ENCODE assay signal across 7 mouse cellular contexts in genomic region chr11:97818571-97818970, GRCm38 (mm10). TPM values are rescaled to one million over a fixed set of nuclear protein-coding genes. Genes with fewer than 3 reads are reported as not detected.
DNase-seq lines count a peak whose midpoint lies in the region; ATAC-seq and TF ChIP-seq lines count a peak whose summit lies in the region.

No protein-coding gene starts in this region.

- no peak overlapping the region for H3K4me2 ChIP-seq in embryonic facial prominence, embryonic 12.5 days (replicated peaks)
- H3K4me2 ChIP-seq in hindbrain, embryonic 14.5 days (replicated peaks) = no peak overlapping the region
- peak overlapping the region; percentile 27; the same call in 1 of the 2 replicates for H3K4me2 ChIP-seq in lung, embryonic 14.5 days
- no peak overlapping the region for H3K4me2 ChIP-seq in stomach, embryonic 16.5 days (ENCODE audit: low read depth, low read length)

- ATAC-seq in embryonic facial prominence, embryonic 12.5 days (ENCODE audit: insufficient number of reproducible peaks, insufficient read depth, low FRiP score, low TSS enrichment) = no peak
- ATAC-seq in hindbrain, embryonic 14.5 days (ENCODE audit: low FRiP score) = peak; percentile 77; the same call in 1 of the 2 replicates
- ATAC-seq in lung, embryonic 14.5 days (ENCODE audit: insufficient read depth) = peak; percentile 76
- no peak; the same call in 1 of the 2 replicates for ATAC-seq in stomach, embryonic 16.5 days (ENCODE audit: insufficient read depth, low FRiP score)

- no peak overlapping the region for H3K4me3 ChIP-seq in embryonic facial prominence, embryonic 12.5 days
- H3K4me3 ChIP-seq in hindbrain, embryonic 14.5 days (replicated peaks; ENCODE audit: low read length) = no peak overlapping the region
- no peak overlapping the region for H3K4me3 ChIP-seq in lung, embryonic 14.5 days (ENCODE audit: low read depth, low read length)
- no peak overlapping the region for H3K4me3 ChIP-seq in stomach, embryonic 16.5 days (replicated peaks; ENCODE audit: low read length)

- H3K27me3 ChIP-seq in embryonic facial prominence, embryonic 12.5 days = no peaks in the 10 kb centered on the region
- H3K27me3 ChIP-seq in hindbrain, embryonic 14.5 days (ENCODE audit: control insufficient read depth, insufficient read depth, low read length) = no peaks in the 10 kb centered on the region
- no peaks in the 10 kb centered on the region for H3K27me3 ChIP-seq in lung, embryonic 14.5 days (ENCODE audit: insufficient read depth, low read length)
- H3K27me3 ChIP-seq in stomach, embryonic 16.5 days (ENCODE audit: control insufficient read depth, insufficient read depth, low read length) = no peaks in the 10 kb centered on the region

- no peak for TF ChIP-seq CTCF in lung, embryonic 14.5 days (IDR thresholded peaks at IDR 0.05; ENCODE audit: low read depth)

- H3K27ac ChIP-seq in embryonic facial prominence, embryonic 12.5 days = peak overlapping the region; percentile 74
- H3K27ac ChIP-seq in hindbrain, embryonic 14.5 days = peak overlapping the region; percentile 79
- peak overlapping the region; percentile 68 for H3K27ac ChIP-seq in lung, embryonic 14.5 days (ENCODE audit: low read depth)
- H3K27ac ChIP-seq in stomach, embryonic 16.5 days (ENCODE audit: low read length) = peak overlapping the region; percentile 78

- H3K9ac ChIP-seq in embryonic facial prominence, embryonic 12.5 days = 0 out of 2 replicates have a peak overlapping the region, but pooled peaks have one; percentile 11
- H3K9ac ChIP-seq in hindbrain, embryonic 14.5 days = peak overlapping the region; percentile 31; the same call in 1 of the 2 replicates
- no peak overlapping the region for H3K9ac ChIP-seq in lung, embryonic 14.5 days
- H3K9ac ChIP-seq in stomach, embryonic 16.5 days (ENCODE audit: low read length) = peak overlapping the region; percentile 48; the same call in 1 of the 2 replicates

- 6% methylated on average over 4 of the region's 4 CpGs for WGBS in embryonic facial prominence, embryonic 12.5 days
- WGBS in hindbrain, embryonic 14.5 days = 4% methylated on average over 4 of the region's 4 CpGs
- 12% methylated on average over 4 of the region's 4 CpGs for WGBS in lung, embryonic 14.5 days
- WGBS in stomach, embryonic 16.5 days = 20% methylated on average over 4 of the region's 4 CpGs

- DNase-seq in layer of hippocampus, postnatal 10 days (ENCODE audit: low spot score in 2 of 2) = peak; percentile 63 to 77
- DNase-seq in layer of hippocampus, postnatal 14 days (ENCODE audit: low spot score in 2 of 2) = no peak
- DNase-seq in hindbrain, embryonic 14.5 days (ENCODE audit: low spot score) = peak; percentile 60
- DNase-seq in lung, embryonic 14.5 days = peak; percentile 82
- DNase-seq in ovary, postnatal 14 days (ENCODE audit: low spot score) = no peak

- peaks cover 53% of the 10 kb centered on the region for H3K4me1 ChIP-seq in embryonic facial prominence, embryonic 12.5 days
- H3K4me1 ChIP-seq in hindbrain, embryonic 14.5 days (replicated peaks; ENCODE audit: control insufficient read depth, insufficient read depth, low read length) = peaks cover 30% of the 10 kb centered on the region
- peaks cover 32% of the 10 kb centered on the region for H3K4me1 ChIP-seq in lung, embryonic 14.5 days (ENCODE audit: insufficient read depth)
- H3K4me1 ChIP-seq in stomach, embryonic 16.5 days (ENCODE audit: control insufficient read depth, insufficient read depth, low read length) = peaks cover 60% of the 10 kb centered on the region

- H3K9me3 ChIP-seq in embryonic facial prominence, embryonic 12.5 days = no peaks in the 10 kb centered on the region
- no peaks in the 10 kb centered on the region for H3K9me3 ChIP-seq in hindbrain, embryonic 14.5 days (ENCODE audit: control insufficient read depth, low read length)
- H3K9me3 ChIP-seq in lung, embryonic 14.5 days (ENCODE audit: low read depth, low read length) = no peaks in the 10 kb centered on the region
- no peaks in the 10 kb centered on the region for H3K9me3 ChIP-seq in stomach, embryonic 16.5 days (replicated peaks; ENCODE audit: control insufficient read depth, low read length)

- H3K36me3 ChIP-seq in embryonic facial prominence, embryonic 12.5 days = peaks cover 66% of the 10 kb centered on the region
- peaks cover 92% of the 10 kb centered on the region for H3K36me3 ChIP-seq in hindbrain, embryonic 14.5 days (replicated peaks; ENCODE audit: control insufficient read depth, insufficient read depth)
- peaks cover 76% of the 10 kb centered on the region for H3K36me3 ChIP-seq in lung, embryonic 14.5 days (ENCODE audit: insufficient read depth)
- H3K36me3 ChIP-seq in stomach, embryonic 16.5 days (ENCODE audit: control insufficient read depth, insufficient read depth, low read length) = peaks cover 6% of the 10 kb centered on the region; the same call in 1 of the 2 replicates

RNA-seq across cellular contexts. Expression of gene Lasp1, which starts 19.8 kb away (rescaled TPM):
- 100 to 1,000 TPM; 148 to 150 TPM for total RNA-seq in layer of hippocampus, postnatal 10 days (2021)
- 100 to 1,000 TPM; 114 to 123 TPM for total RNA-seq in layer of hippocampus, postnatal 14 days (2021)
- 117 and 125 TPM in 2 replicates for polyA plus RNA-seq in embryonic facial prominence, embryonic 12.5 days (2016; fragmentation: Nextera tagmentation; extraction: Ambion mirVana)
- 110 and 126 TPM in 2 replicates for polyA plus RNA-seq in hindbrain, embryonic 14.5 days (2014; fragmentation: Nextera tagmentation; extraction: Ambion mirVana)
- polyA plus RNA-seq in lung, embryonic 14.5 days (2014; fragmentation: Nextera tagmentation; extraction: Ambion mirVana) = 110 and 123 TPM in 2 replicates
- 130 and 143 TPM in 2 replicates for polyA plus RNA-seq in stomach, embryonic 16.5 days (2015; fragmentation: Nextera tagmentation; extraction: Ambion mirVana)

RNA-seq across cellular contexts. Expression of gene B230217C12Rik, which starts 22.0 kb away (rescaled TPM):
- total RNA-seq in layer of hippocampus, postnatal 10 days (2021) = 10 to 100 TPM; 33.9 to 34.7 TPM
- total RNA-seq in layer of hippocampus, postnatal 14 days (2021) = 10 to 100 TPM; 44.2 to 49.6 TPM
- polyA plus RNA-seq in embryonic facial prominence, embryonic 12.5 days (2016; fragmentation: Nextera tagmentation; extraction: Ambion mirVana) = 11.3 and 12.4 TPM in 2 replicates
- polyA plus RNA-seq in hindbrain, embryonic 14.5 days (2014; fragmentation: Nextera tagmentation; extraction: Ambion mirVana) = 38.2 and 38.8 TPM in 2 replicates
- 6.1 and 6.8 TPM in 2 replicates for polyA plus RNA-seq in lung, embryonic 14.5 days (2014; fragmentation: Nextera tagmentation; extraction: Ambion mirVana)
- polyA plus RNA-seq in stomach, embryonic 16.5 days (2015; fragmentation: Nextera tagmentation; extraction: Ambion mirVana) = 3.7 and 3.8 TPM in 2 replicates

RNA-seq across cellular contexts. Expression of gene Rpl23, which starts 36.3 kb away (rescaled TPM):
- 100 to 1,000 TPM; 458 to 501 TPM for total RNA-seq in layer of hippocampus, postnatal 10 days (2021)
- total RNA-seq in layer of hippocampus, postnatal 14 days (2021) = 100 to 1,000 TPM; 372 to 419 TPM
- polyA plus RNA-seq in embryonic facial prominence, embryonic 12.5 days (2016; fragmentation: Nextera tagmentation; extraction: Ambion mirVana) = 474 and 481 TPM in 2 replicates
- 324 and 419 TPM in 2 replicates for polyA plus RNA-seq in hindbrain, embryonic 14.5 days (2014; fragmentation: Nextera tagmentation; extraction: Ambion mirVana)
- 663 and 721 TPM in 2 replicates for polyA plus RNA-seq in lung, embryonic 14.5 days (2014; fragmentation: Nextera tagmentation; extraction: Ambion mirVana)
- 439 and 586 TPM in 2 replicates for polyA plus RNA-seq in stomach, embryonic 16.5 days (2015; fragmentation: Nextera tagmentation; extraction: Ambion mirVana)

RNA-seq across cellular contexts. Expression of gene 1700001P01Rik, which starts 42.9 kb away (rescaled TPM):
- under 1 TPM; 0.58 to 0.85 TPM for total RNA-seq in layer of hippocampus, postnatal 10 days (2021)
- 1 to 10 TPM in 1 of 2 experiments, under 1 TPM in 1; 0.58 to 2.0 TPM for total RNA-seq in layer of hippocampus, postnatal 14 days (2021)
- polyA plus RNA-seq in embryonic facial prominence, embryonic 12.5 days (2016; fragmentation: Nextera tagmentation; extraction: Ambion mirVana) = 0.39 TPM in 1 of 2 replicates, not detected in the other
- 0.68 TPM in 1 of 2 replicates, not detected in the other for polyA plus RNA-seq in hindbrain, embryonic 14.5 days (2014; fragmentation: Nextera tagmentation; extraction: Ambion mirVana)
- 0.32 TPM in 1 of 2 replicates, not detected in the other for polyA plus RNA-seq in lung, embryonic 14.5 days (2014; fragmentation: Nextera tagmentation; extraction: Ambion mirVana)
- not detected in 2 replicates for polyA plus RNA-seq in stomach, embryonic 16.5 days (2015; fragmentation: Nextera tagmentation; extraction: Ambion mirVana)

RNA-seq across cellular contexts. Expression of gene Cwc25, which starts 52.2 kb away (rescaled TPM):
- 10 to 100 TPM; 19.5 to 20.6 TPM for total RNA-seq in layer of hippocampus, postnatal 10 days (2021)
- 10 to 100 TPM; 21.3 to 21.4 TPM for total RNA-seq in layer of hippocampus, postnatal 14 days (2021)
- 23.1 and 24.8 TPM in 2 replicates for polyA plus RNA-seq in embryonic facial prominence, embryonic 12.5 days (2016; fragmentation: Nextera tagmentation; extraction: Ambion mirVana)
- 8.1 and 11.2 TPM in 2 replicates for polyA plus RNA-seq in hindbrain, embryonic 14.5 days (2014; fragmentation: Nextera tagmentation; extraction: Ambion mirVana)
- polyA plus RNA-seq in lung, embryonic 14.5 days (2014; fragmentation: Nextera tagmentation; extraction: Ambion mirVana) = 13.3 and 14.2 TPM in 2 replicates
- 15.0 and 16.3 TPM in 2 replicates for polyA plus RNA-seq in stomach, embryonic 16.5 days (2015; fragmentation: Nextera tagmentation; extraction: Ambion mirVana)

Comparison
In these comparisons a context has a peak if more than half of its experiments do, and no peak if none do; other contexts are left out.
1. DNase-seq: peak in layer of hippocampus, postnatal 10 days (2 of 2), hindbrain, embryonic 14.5 days (single experiment) and lung, embryonic 14.5 days (single experiment); none in layer of hippocampus, postnatal 14 days (0 of 2) and ovary, postnatal 14 days (single experiment).
2. ATAC-seq: peak in hindbrain, embryonic 14.5 days (single experiment) and lung, embryonic 14.5 days (single experiment); none in embryonic facial prominence, embryonic 12.5 days (single experiment) and stomach, embryonic 16.5 days (single experiment).
3. Peak in every context shown above with its lines, with median percentiles within 50 percentile points of each other: H3K27ac ChIP-seq.